Mouse (Mus musculus): ENCODE results near the gene Pepd.

Pepd gene

DNA sequence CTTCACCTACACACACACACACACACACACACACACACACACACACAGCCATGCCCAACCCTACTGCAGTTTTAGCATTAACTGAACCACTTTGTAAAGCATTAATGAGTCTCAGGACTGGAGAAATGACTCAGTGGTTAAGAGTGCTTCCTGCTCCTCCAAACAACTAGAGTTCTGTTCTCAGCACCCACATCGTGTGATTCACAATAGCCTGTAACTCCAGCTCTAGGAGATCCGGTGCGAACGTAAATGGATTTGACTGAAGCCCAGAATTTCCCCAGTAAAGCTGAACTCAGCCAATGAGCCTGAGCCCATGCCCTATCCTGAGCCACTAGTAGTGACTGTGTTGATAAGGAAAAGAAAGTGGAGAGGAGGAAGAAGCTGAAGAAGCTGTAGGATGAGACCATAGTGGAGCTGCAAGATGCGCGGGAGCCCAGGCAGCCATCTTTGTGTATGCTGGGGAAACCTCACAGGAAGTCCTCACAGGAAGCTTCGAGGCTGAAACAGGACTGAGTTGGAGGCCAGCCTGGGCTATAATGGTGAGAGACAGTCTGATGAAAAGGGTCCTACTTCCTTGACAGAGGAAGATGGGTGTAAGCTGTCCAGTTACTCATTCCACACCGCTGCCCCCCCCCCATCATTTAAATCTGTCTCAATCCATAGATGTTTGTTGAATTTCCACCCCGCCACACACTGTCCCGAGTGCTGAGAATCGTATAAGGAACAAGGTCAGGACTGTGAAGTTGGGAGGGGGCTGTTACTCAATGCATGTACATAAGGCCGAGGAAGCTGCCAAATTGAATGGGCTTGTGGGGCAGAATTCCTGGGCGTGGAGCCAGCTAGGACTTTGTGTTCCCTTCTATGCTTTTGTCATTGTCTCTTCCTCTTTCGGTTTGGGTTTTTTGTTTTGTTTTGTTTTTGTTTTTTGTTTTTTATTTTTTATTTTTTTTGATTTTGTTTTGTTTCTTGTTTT is 152.4 kb downstream of the Pepd start:
- DNase-seq = no peak

DNA sequence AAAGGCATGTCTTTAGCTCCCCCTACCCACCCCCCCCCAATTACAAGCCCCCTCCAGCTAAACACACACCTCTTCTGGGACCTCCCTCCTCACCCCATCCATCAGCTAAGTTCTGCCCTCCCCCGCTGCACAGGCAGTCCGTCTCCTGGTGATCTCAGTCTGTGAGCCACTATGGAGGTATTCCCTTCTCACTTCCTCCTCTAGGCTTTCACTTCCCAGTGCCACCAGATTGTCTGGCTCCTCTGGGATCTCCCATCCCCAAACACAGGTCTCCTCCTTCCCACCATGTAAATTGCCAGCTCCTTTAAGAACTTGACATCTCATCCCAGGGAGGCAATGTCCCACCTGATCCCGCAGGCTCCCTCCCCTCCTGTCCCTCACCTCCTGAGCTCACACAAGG is 153.8 kb downstream of the Pepd start:
- DNase-seq = no peak

DNA sequence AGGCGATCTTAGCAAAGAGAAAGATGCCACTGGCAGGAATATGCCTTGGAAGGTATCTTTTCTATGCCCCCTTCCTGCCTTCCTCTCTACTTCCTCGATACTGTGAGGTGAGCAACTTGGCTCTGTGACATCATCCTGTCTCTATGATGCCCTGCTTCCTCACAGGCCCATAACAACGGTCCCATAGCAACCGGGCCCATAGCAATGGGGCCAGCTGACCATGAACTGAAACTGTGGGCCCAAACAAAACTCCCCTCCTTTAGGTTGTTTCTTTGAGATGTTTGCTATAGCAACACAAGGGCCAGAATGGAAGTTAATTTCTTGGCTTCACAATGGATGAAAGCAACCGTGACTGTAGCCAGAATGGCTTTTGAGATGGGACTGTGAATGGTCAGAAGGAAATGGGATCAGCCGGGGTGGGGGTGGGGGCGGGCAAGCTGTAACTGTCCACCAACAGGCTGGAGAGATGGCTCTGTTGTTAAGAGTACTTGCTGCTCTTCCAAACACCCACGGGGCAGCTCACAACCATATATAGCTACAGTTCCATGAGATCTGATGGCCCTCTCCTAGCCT is 154.5 kb downstream of the Pepd start:
- no peak for DNase-seq

DNA sequence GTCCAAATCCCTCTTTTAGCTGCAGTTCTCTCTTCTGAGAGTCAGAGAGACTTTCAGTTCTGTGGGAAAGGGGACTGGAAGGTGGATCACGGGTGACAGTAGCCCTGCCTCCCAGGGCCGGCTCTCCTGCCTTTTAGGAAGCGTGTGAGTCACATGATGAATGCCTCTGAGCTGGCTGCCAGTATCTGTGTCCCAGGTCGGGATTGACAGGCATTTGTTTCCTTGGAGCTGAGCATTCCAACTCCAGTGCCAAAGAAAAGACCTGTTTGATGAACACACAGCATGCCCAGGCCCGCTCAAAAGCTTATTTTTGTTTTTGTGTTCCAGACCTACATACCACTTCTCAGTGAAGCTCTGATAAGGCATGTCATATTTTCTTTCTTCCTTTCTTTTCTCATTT is 164.5 kb downstream of the Pepd start:
- no peak for DNase-seq

DNA sequence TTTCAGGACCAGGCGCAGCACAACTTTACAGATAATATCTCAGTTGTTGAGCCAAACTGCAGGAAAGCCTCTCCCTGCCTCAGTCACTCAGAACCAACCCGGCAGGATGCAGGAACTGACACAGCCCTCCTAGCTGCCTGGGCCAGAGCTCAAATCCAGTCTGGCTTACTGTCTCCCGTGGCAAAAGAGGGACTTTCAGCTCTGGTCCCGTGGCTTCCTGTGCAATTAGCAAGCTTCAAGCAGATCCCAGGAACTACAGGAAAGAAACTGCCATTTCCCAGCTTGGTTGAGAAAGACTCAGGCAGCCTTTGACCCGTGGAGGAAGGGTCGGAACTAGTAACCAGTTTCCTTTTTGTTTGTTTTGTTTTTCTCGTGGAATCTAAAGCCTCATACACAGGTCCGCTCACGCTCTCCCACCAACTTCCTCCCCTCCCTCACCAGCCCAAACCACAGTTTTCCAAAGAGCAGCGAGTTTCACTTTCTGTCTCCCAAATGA is 168.7 kb downstream of the Pepd start:
- DNase-seq = no peak

DNA sequence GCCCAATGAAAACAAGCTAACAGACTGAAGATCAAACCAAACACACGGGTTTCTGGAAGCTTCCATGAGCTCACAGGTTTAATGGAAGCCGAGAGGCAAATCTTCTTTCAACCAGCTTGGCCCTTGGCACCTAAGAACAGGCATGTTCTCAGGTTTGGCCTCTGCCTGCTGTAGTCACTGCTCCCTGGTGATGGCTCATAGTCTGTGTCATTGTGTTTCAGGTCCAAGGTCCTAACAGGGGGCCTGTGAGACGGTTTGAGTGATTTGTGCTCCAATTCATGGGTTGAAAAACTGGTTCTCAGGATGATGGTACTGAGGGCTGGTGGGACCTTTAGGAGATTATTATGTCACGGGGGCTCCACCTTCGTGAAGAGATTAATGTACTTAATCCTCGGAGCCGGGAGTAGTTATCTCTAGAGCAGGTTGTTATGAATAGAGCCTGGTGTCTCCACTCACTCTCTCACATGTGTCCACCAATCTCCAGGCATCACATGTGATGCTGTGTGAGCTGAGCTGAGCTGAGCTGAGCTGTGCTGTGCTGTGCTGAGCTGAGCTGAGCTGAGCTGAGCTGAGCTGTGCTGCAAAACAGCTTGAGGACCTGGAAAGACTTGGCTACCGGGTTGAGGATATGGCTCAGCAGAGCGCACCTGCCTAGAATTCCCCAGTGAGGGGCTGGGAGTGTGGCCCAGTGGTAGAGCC is 169.4 kb downstream of the Pepd start:
- DNase-seq = no peak

DNA sequence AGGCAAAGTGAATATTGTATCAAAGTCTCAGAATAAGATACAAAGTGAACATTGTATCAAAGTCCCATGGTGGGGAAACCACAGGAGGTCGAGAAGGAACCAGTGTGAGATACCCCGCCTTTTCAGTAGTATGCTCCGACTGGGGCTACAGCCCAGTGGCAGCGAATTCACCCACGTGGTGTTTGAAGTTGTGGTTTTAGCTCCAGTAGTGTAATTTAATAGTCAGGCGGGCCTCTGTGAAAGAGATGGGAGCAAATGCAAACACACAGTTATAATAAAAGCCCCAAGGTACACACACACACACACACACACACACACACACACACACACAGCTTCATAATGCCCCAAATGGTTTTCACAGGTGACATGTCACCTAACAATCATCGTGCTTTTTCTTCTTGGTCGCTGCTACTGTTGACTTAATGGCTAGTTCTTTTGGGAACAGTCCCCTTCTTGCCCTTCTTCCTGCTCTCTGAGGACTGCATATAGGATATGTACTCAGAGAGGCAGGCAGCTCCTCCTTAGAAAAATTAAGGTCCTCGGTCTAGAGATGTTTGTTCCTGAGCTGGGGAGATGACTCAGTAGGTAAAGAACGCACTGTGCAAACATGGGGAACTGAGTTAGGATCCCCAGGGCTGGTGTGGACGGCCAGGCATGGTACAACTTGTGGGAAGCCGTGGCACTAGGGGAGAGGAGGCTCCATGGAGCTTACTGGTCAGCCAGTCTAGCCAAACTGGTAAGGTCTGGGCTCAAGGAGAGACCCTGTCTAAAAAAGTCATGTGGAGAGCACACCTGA is 172.6 kb downstream of the Pepd start:
- DNase-seq = no peak

DNA sequence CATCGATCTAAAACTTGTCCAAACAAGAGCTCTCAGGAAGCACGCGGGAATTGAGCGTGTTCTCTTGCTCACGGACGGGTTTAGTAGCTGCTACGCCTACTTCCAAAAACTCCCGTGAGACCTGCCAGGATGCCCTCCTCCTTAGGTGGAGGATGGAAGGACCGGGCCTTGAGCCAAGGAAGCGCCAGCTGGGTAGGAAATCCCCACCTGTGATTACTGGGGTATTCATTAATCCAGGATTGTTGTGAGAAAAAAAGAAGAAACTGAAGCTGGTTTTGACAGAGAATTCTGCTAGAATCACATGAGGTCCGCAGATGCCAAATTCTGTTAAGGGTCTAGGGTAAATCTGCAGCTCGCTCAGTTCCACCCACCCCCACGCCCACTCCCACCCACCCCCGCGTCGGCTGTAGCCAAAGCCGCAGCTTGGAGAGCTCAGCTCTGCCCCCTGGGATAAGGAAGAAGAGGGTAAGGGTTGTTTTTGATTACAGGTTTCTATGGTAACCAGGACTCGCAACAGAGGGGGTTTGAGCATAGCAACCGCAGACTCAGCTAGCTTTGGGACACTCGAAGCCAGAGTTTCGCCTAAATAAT is 174.2 kb downstream of the Pepd start:
- peak; percentile 11 for DNase-seq

DNA sequence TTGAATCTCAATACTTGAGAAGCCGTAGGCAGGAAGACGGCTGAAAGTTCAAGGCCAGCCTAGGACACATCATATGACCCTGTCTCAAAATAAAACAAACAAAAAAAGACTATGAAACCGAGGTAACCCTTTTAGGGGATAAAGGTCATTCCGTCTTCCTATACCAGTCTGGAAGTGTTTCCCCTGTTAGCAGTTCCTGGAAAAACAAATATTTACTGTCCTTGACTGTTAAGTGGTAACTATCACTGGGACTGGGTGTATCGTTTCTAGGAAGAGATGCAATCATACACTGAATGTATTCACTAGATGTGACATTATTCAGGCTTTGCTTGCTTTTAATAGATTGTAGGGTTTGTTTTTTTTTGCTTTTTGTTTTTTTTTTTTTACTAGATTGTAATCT is 178.4 kb downstream of the Pepd start:
- no peak for DNase-seq
